Mouse (Mus musculus): ENCODE data around the gene Zfp324. TPM values are rescaled to one million over a fixed set of nuclear protein-coding genes. Genes with fewer than 3 reads are reported as not detected.
A peak's percentile ranks its signal among the peaks of the same experiment; 100 is the strongest.

Zfp324 gene
- total and polyA plus RNA-seq, 3 experiments = 2.3 to 3.6 (median 2.6) TPM

GRCm38 (mm10) chr7:12986906-12987305 lies 21.3 kb downstream of the Zfp324 start:
- H3K27me3 ChIP-seq (ENCODE audit: control insufficient read depth, insufficient read depth, low read length) = no peaks in the 10 kb centered on the region
- intact Hi-C loops (cut with DNase I) = no loop called here
- H3K4me3 ChIP-seq = no peak overlapping the region
- no peaks in the 10 kb centered on the region for H3K4me1 ChIP-seq (ENCODE audit: control insufficient read depth, insufficient read depth, low read length)
- no peak for DNase-seq
- H3K79me2 ChIP-seq (replicated peaks; ENCODE audit: control insufficient read depth, insufficient read depth, low read length) = no peaks in the 10 kb centered on the region
- H3K27ac ChIP-seq = no peak overlapping the region
- 77% methylated on average over 8 of the region's 8 CpGs for WGBS
- H3K36me3 ChIP-seq (ENCODE audit: control insufficient read depth, insufficient read depth, low read length) = no peaks in the 10 kb centered on the region
- H3K9ac ChIP-seq (ENCODE audit: low read depth, low read length) = no peak overlapping the region
- TF ChIP-seq CTCF (IDR thresholded peaks at IDR 0.05) (no peak), POLR2A (IDR thresholded peaks at IDR 0.05; ENCODE audit: insufficient read depth, low read depth, low read length) (no peak), EP300 (IDR thresholded peaks at IDR 0.05; ENCODE audit: insufficient read depth, low read depth, low read length) (no peak)

- TF ChIP-seq POLR2A (IDR thresholded peaks at IDR 0.05; ENCODE audit: insufficient read depth, low read depth, low read length) = no peak
- TF ChIP-seq CTCF (IDR thresholded peaks at IDR 0.05) = no peak
- no peak for TF ChIP-seq EP300 (IDR thresholded peaks at IDR 0.05; ENCODE audit: insufficient read depth, low read depth, low read length)
- no peak overlapping the region for H3K27ac ChIP-seq
- H3K4me1 ChIP-seq (ENCODE audit: control insufficient read depth, insufficient read depth, low read length) = no peaks in the 10 kb centered on the region
- no peaks in the 10 kb centered on the region for H3K79me2 ChIP-seq (replicated peaks; ENCODE audit: control insufficient read depth, insufficient read depth, low read length)
- intact Hi-C loops (cut with DNase I) = no loop called here
- H3K4me3 ChIP-seq = no peak overlapping the region
- no peaks in the 10 kb centered on the region for H3K27me3 ChIP-seq (ENCODE audit: control insufficient read depth, insufficient read depth, low read length)
- no peak overlapping the region for H3K9ac ChIP-seq (ENCODE audit: low read depth, low read length)
- WGBS = 70% methylated on average over 8 of the region's 8 CpGs
- no peak for DNase-seq
- no peaks in the 10 kb centered on the region for H3K36me3 ChIP-seq (ENCODE audit: control insufficient read depth, insufficient read depth, low read length)
These were observed 22.0 kb downstream of the Zfp324 start for GRCm38 (mm10) chr7:12987409-12988189.

GRCm38 (mm10) chr7:12992222-12992621 lies 26.6 kb downstream of the Zfp324 start:
- intact Hi-C loops (cut with DNase I) = loop anchor here (2.0 kb wide), 1 partner anchor 81 kb away; no protein-coding TSS in a partner anchor

GRCm38 (mm10) chr7:12993148-12993547 lies 27.5 kb downstream of the Zfp324 start:
- Histone ChIP-seq H3K27ac (no peak overlapping the region), H3K4me1 (ENCODE audit: control insufficient read depth, insufficient read depth, low read length) (no peaks in the 10 kb centered on the region), H3K4me3 (no peak overlapping the region), H3K9ac (ENCODE audit: low read depth, low read length) (no peak overlapping the region), H3K36me3 (ENCODE audit: control insufficient read depth, insufficient read depth, low read length) (no peaks in the 10 kb centered on the region), H3K27me3 (ENCODE audit: control insufficient read depth, insufficient read depth, low read length) (peaks cover 1% of the 10 kb centered on the region; the same call in 1 of the 2 replicates), H3K79me2 (replicated peaks; ENCODE audit: control insufficient read depth, insufficient read depth, low read length) (no peaks in the 10 kb centered on the region)
- WGBS = 83% methylated on average over 10 of the region's 10 CpGs
- intact Hi-C loops (cut with DNase I) = loop anchor here (2.0 kb wide), 1 partner anchor 82 kb away; no protein-coding TSS in a partner anchor
- no peak for TF ChIP-seq EP300 (IDR thresholded peaks at IDR 0.05; ENCODE audit: insufficient read depth, low read depth, low read length)
- no peak for TF ChIP-seq CTCF (IDR thresholded peaks at IDR 0.05)
- no peak for TF ChIP-seq POLR2A (IDR thresholded peaks at IDR 0.05; ENCODE audit: insufficient read depth, low read depth, low read length)
- DNase-seq = no peak

More at GRCm38 (mm10) chr7:12992222-12992621, 26.6 kb downstream of the Zfp324 start:
- Histone ChIP-seq H3K79me2 (replicated peaks; ENCODE audit: control insufficient read depth, insufficient read depth, low read length) (no peaks in the 10 kb centered on the region), H3K36me3 (ENCODE audit: control insufficient read depth, insufficient read depth, low read length) (no peaks in the 10 kb centered on the region), H3K27ac (no peak overlapping the region), H3K9ac (ENCODE audit: low read depth, low read length) (no peak overlapping the region), H3K4me1 (ENCODE audit: control insufficient read depth, insufficient read depth, low read length) (no peaks in the 10 kb centered on the region), H3K4me3 (no peak overlapping the region), H3K27me3 (ENCODE audit: control insufficient read depth, insufficient read depth, low read length) (peaks cover 1% of the 10 kb centered on the region; the same call in 1 of the 2 replicates)
- no peak for TF ChIP-seq EP300 (IDR thresholded peaks at IDR 0.05; ENCODE audit: insufficient read depth, low read depth, low read length)
- peak; percentile 74 for TF ChIP-seq CTCF (IDR thresholded peaks at IDR 0.05)
- DNase-seq = no peak
- 3% methylated on average over 3 of the region's 3 CpGs for WGBS

GRCm38 (mm10) chr7:12995862-12996261 lies 30.2 kb downstream of the Zfp324 start:
- H3K27ac ChIP-seq = no peak overlapping the region
- no peak for DNase-seq
- no peak overlapping the region for H3K9ac ChIP-seq (ENCODE audit: low read depth, low read length)
- H3K27me3 ChIP-seq (ENCODE audit: control insufficient read depth, insufficient read depth, low read length) = peaks cover 1% of the 10 kb centered on the region; the same call in 1 of the 2 replicates
- TF ChIP-seq CTCF (IDR thresholded peaks at IDR 0.05) (no peak), POLR2A (IDR thresholded peaks at IDR 0.05; ENCODE audit: insufficient read depth, low read depth, low read length) (no peak), EP300 (IDR thresholded peaks at IDR 0.05; ENCODE audit: insufficient read depth, low read depth, low read length) (no peak)
- intact Hi-C loops (cut with DNase I) = no loop called here
- H3K79me2 ChIP-seq (replicated peaks; ENCODE audit: control insufficient read depth, insufficient read depth, low read length) = no peaks in the 10 kb centered on the region
- H3K4me3 ChIP-seq = no peak overlapping the region
- no peaks in the 10 kb centered on the region for H3K4me1 ChIP-seq (ENCODE audit: control insufficient read depth, insufficient read depth, low read length)
- no peaks in the 10 kb centered on the region for H3K36me3 ChIP-seq (ENCODE audit: control insufficient read depth, insufficient read depth, low read length)

- no peaks in the 10 kb centered on the region for H3K36me3 ChIP-seq (ENCODE audit: control insufficient read depth, insufficient read depth, low read length)
- H3K27me3 ChIP-seq (ENCODE audit: control insufficient read depth, insufficient read depth, low read length) = peaks cover 1% of the 10 kb centered on the region; the same call in 1 of the 2 replicates
- WGBS = 64% methylated on average over 5 of the region's 5 CpGs
- intact Hi-C loops (cut with DNase I) = no loop called here
- no peaks in the 10 kb centered on the region for H3K79me2 ChIP-seq (replicated peaks; ENCODE audit: control insufficient read depth, insufficient read depth, low read length)
- DNase-seq = no peak
- TF ChIP-seq CTCF (IDR thresholded peaks at IDR 0.05) (no peak), EP300 (IDR thresholded peaks at IDR 0.05; ENCODE audit: insufficient read depth, low read depth, low read length) (no peak), POLR2A (IDR thresholded peaks at IDR 0.05; ENCODE audit: insufficient read depth, low read depth, low read length) (no peak)
- H3K27ac ChIP-seq = no peak overlapping the region
- no peak overlapping the region for H3K9ac ChIP-seq (ENCODE audit: low read depth, low read length)
- H3K4me3 ChIP-seq = no peak overlapping the region
- no peaks in the 10 kb centered on the region for H3K4me1 ChIP-seq (ENCODE audit: control insufficient read depth, insufficient read depth, low read length)
These were observed 31.6 kb downstream of the Zfp324 start for GRCm38 (mm10) chr7:12997230-12997629.

All from heart, adult 2 months (tissue).